ENCODE assay signal across 25 mouse cellular contexts in the genomic region with DNA sequence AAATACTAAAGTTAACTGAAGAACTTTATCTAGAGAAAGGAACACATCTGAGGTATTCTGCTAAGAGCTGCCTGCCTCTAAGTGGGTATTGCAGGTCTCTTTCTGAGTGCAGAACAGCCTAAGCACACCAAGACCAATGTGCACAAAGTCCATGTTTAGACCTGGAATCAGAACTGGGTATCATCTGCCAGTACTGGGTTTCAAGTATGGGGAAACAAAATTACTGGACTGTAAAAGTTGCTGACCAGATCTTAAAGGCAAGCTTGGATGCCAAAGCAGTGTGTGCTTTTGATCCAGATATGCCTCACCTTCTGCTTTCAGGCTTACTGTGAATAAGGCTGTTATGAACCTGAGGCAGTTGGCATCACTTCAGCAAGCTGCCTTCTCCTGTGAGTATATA.
"Had no signal": no experiment of that assay in that cellular context is flagged by ENCODE, and none has a peak within 500 bp of the region (broad histone marks: within the 10 kb centered on the region; RNA-seq: fewer than 3 reads in every experiment).

No protein-coding gene starts in this region.

- H3K36me3 ChIP-seq: heart, embryonic 10.5 days; heart, embryonic 12.5 days; hindbrain, embryonic 10.5 days; hindbrain, embryonic 12.5 days; intestine, embryonic 15.5 days; limb, embryonic 10.5 days; limb, embryonic 12.5 days; liver, embryonic 13.5 days; liver, embryonic 15.5 days had no signal

- H3K9me3 ChIP-seq: heart, embryonic 10.5 days; heart, embryonic 12.5 days; hindbrain, embryonic 10.5 days; hindbrain, embryonic 12.5 days; intestine, embryonic 15.5 days; limb, embryonic 10.5 days; limb, embryonic 12.5 days; liver, embryonic 13.5 days; liver, embryonic 15.5 days had no signal

- H3K9ac ChIP-seq: heart, embryonic 12.5 days; hindbrain, embryonic 12.5 days; hindbrain, embryonic 14.5 days; intestine, embryonic 15.5 days; limb, embryonic 12.5 days; liver, embryonic 13.5 days; liver, embryonic 15.5 days; liver, postnatal 0 days had no signal

- H3K4me1 ChIP-seq: heart, embryonic 10.5 days; heart, embryonic 12.5 days; hindbrain, embryonic 10.5 days; hindbrain, embryonic 12.5 days; intestine, embryonic 15.5 days; limb, embryonic 10.5 days; limb, embryonic 12.5 days; liver, embryonic 13.5 days; liver, embryonic 15.5 days had no signal

- DNase-seq: gastrocnemius, adult 2 months; gastrocnemius, postnatal 10 days; gastrocnemius, postnatal 25 days; heart, adult 18-20 months; heart, postnatal 10 days; heart, postnatal 4 days; kidney, postnatal 4 days; liver; liver, embryonic 13.5 days; liver, postnatal 0 days had no signal

- H3K27ac ChIP-seq: gastrocnemius, adult 2 months; heart, embryonic 10.5 days; hindbrain, embryonic 10.5 days; hindbrain, embryonic 12.5 days; hindbrain, embryonic 14.5 days; intestine, embryonic 15.5 days; kidney, postnatal 0 days; layer of hippocampus, adult 2 months; left cerebral cortex, adult 2 months; limb, embryonic 10.5 days; limb, embryonic 12.5 days; liver, embryonic 13.5 days; liver, embryonic 15.5 days had no signal

- H3K27me3 ChIP-seq: heart, embryonic 12.5 days; hindbrain, embryonic 12.5 days; intestine, embryonic 15.5 days; limb, embryonic 12.5 days; liver, embryonic 13.5 days; liver, embryonic 15.5 days had no signal

- H3K4me2 ChIP-seq: heart, embryonic 12.5 days; hindbrain, embryonic 12.5 days; hindbrain, embryonic 14.5 days; intestine, embryonic 15.5 days; limb, embryonic 12.5 days; liver, embryonic 13.5 days; liver, embryonic 15.5 days had no signal

- H3K4me3 ChIP-seq: gastrocnemius, adult 2 months; heart, embryonic 10.5 days; heart, embryonic 12.5 days; hindbrain, embryonic 10.5 days; hindbrain, embryonic 12.5 days; intestine, embryonic 15.5 days; layer of hippocampus, adult 2 months; left cerebral cortex, adult 2 months; limb, embryonic 10.5 days; limb, embryonic 12.5 days; liver, embryonic 13.5 days; liver, embryonic 15.5 days had no signal

- ATAC-seq: hindbrain, embryonic 16.5 days; inflammation-experienced regulatory T-cells, adult 6 months; intestine, embryonic 15.5 days; intestine, postnatal 0 days; liver, postnatal 0 days had no signal
